Mouse (Mus musculus) cerebellum, adult 9-11 months (tissue): ENCODE data around the gene Obp2b.

Experiments
- DNase-seq: peaks from one replicate; pipeline ENCODE4 v3.0.0; 2022

Obp2b gene

DNA sequence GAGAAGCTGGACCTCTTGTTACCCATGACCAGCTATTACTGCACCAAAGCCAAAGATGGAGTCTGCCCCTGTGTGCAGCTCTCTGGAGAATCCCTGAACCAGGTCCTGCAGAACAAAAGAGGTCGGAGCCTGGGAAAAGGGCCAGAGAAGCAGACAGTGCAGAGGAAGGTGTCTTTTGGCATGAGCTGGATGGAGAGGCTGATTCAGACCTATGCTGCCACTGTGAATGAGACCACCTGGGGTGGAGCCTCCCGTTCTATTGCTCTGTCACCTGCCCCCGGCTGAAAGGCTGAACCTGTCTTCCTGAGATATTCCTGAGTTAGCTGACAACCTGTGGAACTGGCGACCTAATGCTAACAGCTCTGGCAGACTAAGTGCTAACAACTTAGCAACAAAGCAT, 44.1 kb downstream of the Obp2b start:
- DNase-seq, result peak; percentile 49

DNA sequence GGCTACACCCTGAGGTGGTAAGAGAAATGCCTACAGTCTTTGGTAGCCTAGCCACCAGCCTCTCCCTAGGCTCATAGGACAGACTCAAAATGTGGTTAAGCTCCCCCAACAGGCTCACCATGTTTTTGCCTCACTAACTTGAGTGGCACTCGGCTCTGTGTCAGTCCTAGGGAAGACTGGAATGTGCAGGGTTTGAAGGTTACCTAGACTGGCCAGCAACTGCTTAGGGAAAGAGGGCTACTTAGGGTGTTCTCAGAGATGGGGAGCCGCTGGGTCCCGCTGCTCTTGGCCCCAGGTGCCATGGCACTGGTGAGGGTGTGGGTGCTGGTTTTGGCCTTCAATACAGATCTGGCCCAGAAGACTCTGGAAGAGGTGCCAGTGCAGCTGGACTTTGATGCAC, 45.1 kb downstream of the Obp2b start, which contains the start of gene Gm13539:
Gm13539 (plus strand) TSS at position 301 of the 400 bp plus-strand sequence.
- no peak for DNase-seq

DNA sequence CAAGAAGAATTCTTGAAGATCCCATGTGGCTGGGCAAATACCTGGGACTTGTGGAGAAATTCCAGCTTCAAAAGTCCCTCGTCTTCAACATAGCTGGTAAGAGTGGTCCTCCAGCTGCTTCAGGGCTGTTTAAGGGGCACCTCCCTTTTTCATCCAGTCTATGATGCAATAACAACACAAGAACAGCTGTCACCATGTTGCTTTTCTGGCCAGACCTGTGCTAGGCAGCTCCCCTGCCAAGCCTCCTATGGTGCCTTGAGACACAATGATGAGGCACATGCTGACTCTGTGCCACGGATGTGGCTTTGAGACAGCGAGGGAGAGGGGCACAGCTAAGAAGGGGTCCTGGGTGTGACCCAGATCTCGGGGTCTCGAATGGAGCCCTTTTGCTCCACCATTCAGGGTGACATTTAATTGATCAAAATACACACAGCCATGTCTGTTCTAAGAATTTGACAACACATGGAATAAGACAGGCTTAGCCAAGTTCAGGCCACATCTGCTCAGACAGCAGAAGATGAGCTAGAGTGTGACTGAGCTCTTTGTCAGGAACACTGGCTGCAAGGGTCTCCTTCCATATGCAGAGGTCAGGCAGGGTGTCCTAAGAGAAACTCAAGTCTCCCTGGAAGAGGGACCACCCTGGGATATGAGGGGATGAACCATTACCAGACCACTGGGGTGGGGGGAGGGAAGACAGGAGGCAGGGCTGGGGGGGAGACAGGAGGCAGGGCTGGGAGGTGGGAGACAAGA, 48.9 kb downstream of the Obp2b start:
- no peak for DNase-seq

DNA sequence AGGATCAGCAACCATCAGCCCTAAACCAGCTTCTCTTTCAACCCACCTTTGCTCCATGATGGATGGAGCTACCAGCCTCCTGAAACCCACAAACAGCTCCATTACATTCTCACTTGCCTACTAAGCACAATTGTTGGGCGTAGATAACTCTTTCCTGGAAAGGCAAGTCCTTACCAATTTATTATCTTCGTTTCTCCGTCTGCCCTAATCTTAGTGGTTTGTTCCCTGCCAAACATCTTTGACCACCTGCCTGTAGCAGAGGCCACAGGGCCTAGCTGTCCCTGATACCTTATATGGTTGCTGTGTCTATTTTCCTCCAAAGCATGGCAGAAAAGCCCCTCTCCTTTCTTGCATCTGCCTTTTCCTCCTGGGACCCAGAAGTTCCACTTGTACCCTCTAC, 52.3 kb downstream of the Obp2b start:
- no peak for DNase-seq
